Mouse (Mus musculus) neural tube, embryonic 12.5 days (tissue): Measurements from ENCODE around the gene Eefsec. TPM values are rescaled to one million over a fixed set of nuclear protein-coding genes. Genes with fewer than 3 reads are reported as not detected.

ENCODE experiments used
- ATAC-seq: fragments of 200-750 bp; cut with Nextera tagmentation; 2 replicates; pipeline ENCODE4 v1.8.0; 2017; ENCODE audit warnings: low read depth, mild to moderate bottlenecking, moderate TSS enrichment, moderate library complexity; ENCODE audit not compliant: low FRiP score
- H3K27ac ChIP-seq: fragments of 300-500 bp; sonication (generic); 2 replicates; pipeline ENCODE4 v1.5.1; 2016
- H3K27me3 ChIP-seq: fragments of 300-500 bp; sonication (generic); replicated peaks from 2 replicates; pipeline ENCODE4 v1.6.1; 2016; ENCODE audit warnings: mild to moderate bottlenecking
- H3K36me3 ChIP-seq: fragments of 300-500 bp; sonication (generic); 2 replicates; pipeline ENCODE4 v1.6.1; 2016; ENCODE audit warnings: mild to moderate bottlenecking
- H3K4me1 ChIP-seq: fragments of 300-500 bp; sonication (generic); 2 replicates; pipeline ENCODE4 v1.6.1; 2016
- H3K4me2 ChIP-seq: fragments of 300-500 bp; sonication (generic); replicated peaks from 2 replicates; pipeline ENCODE4 v1.6.1; 2016; ENCODE audit warnings: mild to moderate bottlenecking
- H3K4me3 ChIP-seq: fragments of 300-500 bp; sonication (generic); 2 replicates; pipeline ENCODE4 v1.5.1; 2016
- H3K9ac ChIP-seq: fragments of 300-500 bp; sonication (generic); 2 replicates; pipeline ENCODE4 v1.6.1; 2016; ENCODE audit warnings: mild to moderate bottlenecking
- H3K9me3 ChIP-seq: fragments of 300-500 bp; sonication (generic); 2 replicates; pipeline ENCODE4 v1.6.1; 2016; ENCODE audit warnings: mild to moderate bottlenecking
- WGBS: fragments of 180-500 bp; shearing (Covaris S2); methylation state at CpG from one replicate; pipeline ENCODE4 v1.1.7; 2016; 5-methylcytosine and 5-hydroxymethylcytosine counted together
- polyA plus RNA-seq: library from polyadenylated mRNA; unstranded; fragments of >200 nt; fragmentation: Nextera tagmentation; extraction: Ambion mirVana; gene quantifications from 2 replicates; pipeline ENCODE4 v1.2.1, GENCODE M21; 2016

Gene Eefsec
- polyA plus RNA-seq, 1 experiment from 2014 or later: 29.2 TPM

GRCm38 (mm10) chr6:88210182-88210581 is 236.2 kb downstream of the Eefsec start:
- H3K4me3 ChIP-seq: no peak overlapping the region
- H3K4me2 ChIP-seq: no peak overlapping the region
- WGBS: 64% methylated on average over 3 of the region's 3 CpGs
- H3K4me1 ChIP-seq: no peaks in the 10 kb centered on the region
- no peak overlapping the region for H3K9ac ChIP-seq
- H3K36me3 ChIP-seq: no peaks in the 10 kb centered on the region
- no peak overlapping the region for H3K27ac ChIP-seq
- H3K9me3 ChIP-seq: no peaks in the 10 kb centered on the region
- H3K27me3 ChIP-seq: peaks cover 48% of the 10 kb centered on the region
- ATAC-seq: no peak

- Histone ChIP-seq H3K9me3 (no peaks in the 10 kb centered on the region), H3K4me1 (no peaks in the 10 kb centered on the region; the same call in 1 of the 2 replicates), H3K4me3 (no peak overlapping the region), H3K9ac (no peak overlapping the region), H3K27ac (no peak overlapping the region), H3K27me3 (peaks cover 55% of the 10 kb centered on the region), H3K4me2 (no peak overlapping the region), H3K36me3 (no peaks in the 10 kb centered on the region)
- no peak for ATAC-seq
- WGBS: 83% methylated on average over 5 of the region's 5 CpGs
These were observed 236.9 kb downstream of the Eefsec start for GRCm38 (mm10) chr6:88209453-88209852.

- H3K4me1 ChIP-seq: peaks cover 4% of the 10 kb centered on the region; the same call in 1 of the 2 replicates
- H3K9me3 ChIP-seq: no peaks in the 10 kb centered on the region
- no peak overlapping the region for H3K27ac ChIP-seq
- WGBS: 88% methylated on average over 3 of the region's 3 CpGs
- H3K4me2 ChIP-seq: no peak overlapping the region
- no peak overlapping the region for H3K9ac ChIP-seq
- no peak overlapping the region for H3K4me3 ChIP-seq
- H3K27me3 ChIP-seq: peaks cover 66% of the 10 kb centered on the region
- ATAC-seq: no peak
- H3K36me3 ChIP-seq: no peaks in the 10 kb centered on the region
These were observed 238.0 kb downstream of the Eefsec start for GRCm38 (mm10) chr6:88208321-88208720.

GRCm38 (mm10) chr6:88207403-88208033 is 238.8 kb downstream of the Eefsec start:
- 83% methylated on average over 10 of the region's 10 CpGs for WGBS

More at GRCm38 (mm10) chr6:88207403-88208033, 238.8 kb downstream of the Eefsec start:
- no peak overlapping the region for H3K9ac ChIP-seq
- no peak overlapping the region for H3K4me3 ChIP-seq
- ATAC-seq: no peak
- H3K27me3 ChIP-seq: peaks cover 70% of the 10 kb centered on the region
- H3K4me2 ChIP-seq: no peak overlapping the region
- peaks cover 4% of the 10 kb centered on the region; the same call in 1 of the 2 replicates for H3K4me1 ChIP-seq
- no peak overlapping the region for H3K27ac ChIP-seq
- H3K9me3 ChIP-seq: no peaks in the 10 kb centered on the region
- no peaks in the 10 kb centered on the region for H3K36me3 ChIP-seq

Other genes with a start within 250 kb of the Eefsec start
- gene Dnajb8, start 224.3 kb downstream of the Eefsec start, polyA plus RNA-seq: not detected in 2 replicates
- gene Ruvbl1, start 18.9 kb upstream of the Eefsec start, polyA plus RNA-seq: 112 and 115 TPM in 2 replicates
- 192 and 193 TPM in 2 replicates for gene Sec61a1, start 72.4 kb upstream of the Eefsec start, polyA plus RNA-seq
- not detected in 2 replicates for gene Kbtbd12, start 191.4 kb upstream of the Eefsec start, polyA plus RNA-seq